Mouse (Mus musculus): ENCODE results near the gene Emilin1.

GRCm38 (mm10) chr5:30864322-30864721 lies 48.9 kb upstream of the Emilin1 start:
- no peak for TF ChIP-seq EP300 (optimal IDR thresholded peaks at IDR 0.05)
- no peak for TF ChIP-seq CTCF (IDR thresholded peaks at IDR 0.05; ENCODE audit: low read depth)
